Mouse (Mus musculus): ENCODE results near the gene Otud4. TPM values are rescaled to one million over a fixed set of nuclear protein-coding genes. Genes with fewer than 3 reads are reported as not detected.
"Not testable (repeated sequence)": the region's sequence is repeated elsewhere in the genome, so short reads cannot be mapped to it uniquely, and the experiment has no call there.

Otud4 gene
- total RNA-seq, 2 experiments from 2014 or later: 37.3 to 41.0 TPM

DNA sequence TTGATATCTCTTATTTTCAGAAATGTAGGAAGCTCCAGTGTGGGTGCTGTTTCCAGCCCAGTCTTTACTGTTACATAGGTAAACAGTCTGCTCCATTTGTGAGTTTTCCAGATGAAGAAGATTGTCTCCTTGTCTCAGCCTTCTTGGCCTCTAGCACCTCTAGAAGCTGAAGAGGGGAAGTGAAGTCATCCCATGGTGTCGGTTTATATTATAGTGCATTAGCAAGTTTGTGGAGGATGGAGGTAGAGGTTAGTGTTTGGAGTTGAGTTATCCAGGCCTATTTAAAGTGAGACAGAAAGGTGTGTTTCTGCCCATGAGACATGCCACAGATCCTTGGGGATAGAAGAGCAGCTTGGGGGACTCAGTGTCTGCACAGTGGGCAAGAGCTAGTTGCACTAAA, 1.7 kb downstream of the Otud4 start:
- no peak overlapping the region for H3K27ac ChIP-seq
- intact Hi-C loops (cut with DNase I): no loop called here
- DNase-seq (ENCODE audit: extremely low spot score in 1 of 2, low spot score in 2 of 2): no peak
- TF ChIP-seq CTCF (IDR thresholded peaks at IDR 0.05): no peak
- peak overlapping the region; percentile 91 for H3K4me3 ChIP-seq

DNA sequence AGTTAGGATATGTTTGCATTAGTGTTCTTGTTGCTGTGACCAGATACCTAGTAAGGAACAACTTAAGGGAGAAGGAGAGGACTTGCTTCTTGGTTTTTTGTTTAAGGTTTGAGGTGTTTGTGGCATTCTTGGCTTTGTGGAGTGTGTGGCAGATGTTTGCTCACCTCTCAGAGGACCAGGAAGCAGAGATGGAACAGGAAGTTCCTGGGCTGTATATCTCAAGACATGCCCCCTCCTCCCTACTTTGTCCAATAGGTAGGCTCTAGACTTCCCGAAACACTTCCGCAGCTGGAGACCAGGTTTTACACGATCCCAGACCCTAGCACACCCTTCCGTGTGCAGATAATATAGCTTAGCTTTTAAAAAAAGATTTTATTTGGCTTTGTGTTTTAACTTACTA, 10.2 kb downstream of the Otud4 start:
- no peak for TF ChIP-seq CTCF (IDR thresholded peaks at IDR 0.05)
- no peak for DNase-seq (ENCODE audit: extremely low spot score in 1 of 2, low spot score in 2 of 2)
- Histone ChIP-seq H3K4me3 (no peak overlapping the region), H3K27ac (no peak overlapping the region)
- intact Hi-C loops (cut with DNase I): no loop called here

DNA sequence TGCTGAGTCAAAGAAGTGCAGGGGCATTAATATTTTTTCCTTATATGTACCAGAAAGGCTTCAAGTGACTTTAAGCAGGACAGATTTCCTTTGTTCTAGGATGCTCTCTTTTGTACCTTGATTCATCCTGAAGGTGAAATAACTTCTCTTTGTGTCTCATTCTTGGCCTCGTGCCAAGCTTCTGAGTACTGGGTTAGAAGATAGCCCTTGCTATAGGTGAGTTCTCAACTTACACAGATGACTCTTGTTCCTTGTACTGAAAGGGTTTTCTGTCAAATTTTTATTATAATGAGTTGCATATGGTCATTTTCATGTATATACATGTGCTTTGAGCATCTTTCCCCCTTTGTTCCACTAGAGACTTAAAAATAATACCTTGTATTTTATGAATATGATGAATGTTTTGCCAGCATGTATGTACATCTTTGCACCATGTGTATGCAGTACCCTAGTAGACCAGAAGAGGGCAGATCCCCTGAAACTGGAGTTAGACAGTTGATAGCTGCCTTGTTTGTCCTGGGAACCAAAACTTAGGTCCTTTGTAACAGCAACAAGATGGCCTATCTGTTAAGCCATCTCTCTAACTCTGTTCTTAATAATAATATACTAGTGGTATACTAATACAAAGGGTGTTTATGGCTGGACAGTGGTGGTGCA, 10.9 kb downstream of the Otud4 start:
- TF ChIP-seq CTCF (IDR thresholded peaks at IDR 0.05): peak; percentile 59

DNA sequence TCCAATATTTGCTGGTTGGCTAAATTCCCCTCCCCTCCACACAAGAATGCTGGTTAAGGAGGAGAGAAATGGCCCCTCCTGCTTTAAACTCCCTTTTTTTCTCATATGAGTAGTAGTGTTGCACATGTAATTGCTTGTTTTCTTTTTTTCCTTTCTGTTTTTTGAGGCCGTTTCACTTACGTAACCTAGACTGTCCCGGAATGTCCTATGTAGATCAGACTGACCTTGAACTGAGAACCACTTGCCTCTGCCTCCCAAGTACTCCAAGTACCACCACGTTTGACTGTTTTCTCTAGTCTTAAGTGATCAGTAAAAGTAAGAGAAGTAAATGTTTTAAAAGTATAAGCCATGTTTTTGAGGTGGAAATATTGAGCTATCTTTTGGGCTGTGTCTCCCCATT, 14.3 kb downstream of the Otud4 start:
- no peak overlapping the region for H3K4me3 ChIP-seq
- intact Hi-C loops (cut with DNase I): no loop called here
- DNase-seq (ENCODE audit: extremely low spot score in 1 of 2, low spot score in 2 of 2): no peak
- TF ChIP-seq CTCF (IDR thresholded peaks at IDR 0.05): no peak
- no peak overlapping the region for H3K27ac ChIP-seq

More for the DNA sequence above, 10.9 kb downstream of the Otud4 start:
- no peak overlapping the region for H3K27ac ChIP-seq
- DNase-seq (ENCODE audit: extremely low spot score in 1 of 2, low spot score in 2 of 2): no peak
- intact Hi-C loops (cut with DNase I): no loop called here
- H3K4me3 ChIP-seq: no peak overlapping the region

DNA sequence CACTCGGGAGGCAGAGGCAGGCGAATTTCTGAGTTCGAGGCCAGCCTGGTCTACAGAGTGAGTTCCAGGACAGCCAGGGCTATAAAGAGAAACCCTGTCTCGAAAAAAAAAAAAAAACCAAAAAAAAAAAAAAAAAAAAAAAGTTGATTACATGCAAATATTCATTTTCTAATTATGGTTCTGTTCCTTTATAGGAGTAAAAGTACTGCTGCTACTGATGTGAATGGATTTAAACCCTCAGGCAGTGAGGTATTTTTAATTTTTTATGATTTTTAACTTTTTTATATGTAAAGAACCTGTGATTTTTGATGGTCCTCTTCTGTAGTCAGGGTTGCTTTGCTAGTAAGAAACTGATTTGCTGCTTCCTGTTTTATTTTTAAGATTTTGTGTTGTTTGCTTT, 19.3 kb downstream of the Otud4 start:
- not testable (repeated sequence) for DNase-seq (ENCODE audit: extremely low spot score in 1 of 2, low spot score in 2 of 2)

DNA sequence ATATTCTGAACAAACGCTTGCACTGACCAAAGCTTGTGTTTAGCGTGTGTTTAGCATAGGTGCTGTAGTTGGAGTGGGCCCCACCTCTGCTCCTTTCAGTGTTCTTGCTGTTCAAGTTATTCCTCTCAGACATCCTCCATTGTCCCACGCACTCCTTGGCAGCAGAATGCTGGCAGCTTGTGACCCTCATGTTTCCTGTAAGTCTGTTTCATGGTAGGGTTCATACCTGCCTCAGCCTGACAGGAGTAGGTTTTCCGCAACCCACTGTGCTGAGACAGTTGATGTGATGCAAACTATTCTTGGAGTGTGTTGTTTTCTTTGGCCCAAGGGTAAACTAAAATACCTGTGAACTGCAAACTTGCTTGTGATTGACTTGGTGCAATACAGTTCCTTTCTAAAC, 37.0 kb downstream of the Otud4 start:
- Histone ChIP-seq H3K27ac (no peak overlapping the region), H3K4me3 (no peak overlapping the region)
- intact Hi-C loops (cut with DNase I): no loop called here
- TF ChIP-seq CTCF (IDR thresholded peaks at IDR 0.05): no peak
- no peak for DNase-seq (ENCODE audit: extremely low spot score in 1 of 2, low spot score in 2 of 2)

More for the DNA sequence above, 19.3 kb downstream of the Otud4 start:
- intact Hi-C loops (cut with DNase I); H3K27ac ChIP-seq; H3K4me3 ChIP-seq: not testable (repeated sequence)

DNA sequence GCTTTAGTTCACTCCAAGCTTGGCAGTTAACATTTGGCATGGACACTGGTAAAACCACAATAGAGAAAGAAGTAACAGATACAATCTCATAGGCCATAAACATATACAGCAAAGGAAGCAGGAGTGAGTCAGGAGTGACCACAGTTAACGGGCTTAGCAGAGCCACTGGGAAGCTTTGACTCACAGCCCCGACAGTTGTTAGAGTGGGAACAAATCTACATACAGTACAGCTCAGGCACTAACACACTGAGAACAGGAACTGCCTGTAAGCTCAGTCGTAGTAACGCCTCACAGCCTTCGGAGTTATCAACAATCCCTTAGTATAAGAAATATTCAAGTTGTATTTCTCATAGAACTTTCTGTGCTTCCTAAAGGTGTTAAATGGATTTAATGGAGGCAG, 39.6 kb downstream of the Otud4 start:
- no peak for TF ChIP-seq CTCF (IDR thresholded peaks at IDR 0.05)
- Histone ChIP-seq H3K27ac (no peak overlapping the region), H3K4me3 (no peak overlapping the region)
- DNase-seq (ENCODE audit: extremely low spot score in 1 of 2, low spot score in 2 of 2): no peak
- intact Hi-C loops (cut with DNase I): no loop called here

DNA sequence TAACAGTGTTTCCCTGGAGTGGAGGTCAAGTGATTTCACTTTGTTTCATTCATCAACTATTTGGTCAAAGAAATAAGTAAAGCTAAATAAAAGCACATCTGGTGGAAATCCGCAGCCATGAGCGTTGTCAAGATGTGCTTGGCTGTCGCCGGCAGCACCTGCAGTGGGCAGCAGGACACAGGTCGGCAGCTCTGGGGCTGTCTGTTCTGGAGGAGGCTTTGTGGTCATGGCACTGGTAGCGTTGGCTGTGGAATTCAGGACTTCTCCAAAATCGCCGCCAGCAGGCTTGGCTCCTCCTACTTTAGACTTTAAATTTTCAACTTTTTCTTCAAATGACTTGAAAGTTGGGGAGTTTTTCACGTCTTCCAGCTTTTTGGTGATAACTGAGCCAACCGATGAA, 40.7 kb downstream of the Otud4 start:
- H3K27ac ChIP-seq; intact Hi-C loops (cut with DNase I); DNase-seq (ENCODE audit: extremely low spot score in 1 of 2, low spot score in 2 of 2): not testable (repeated sequence)
- peak overlapping the region; percentile 43 for H3K4me3 ChIP-seq

DNA sequence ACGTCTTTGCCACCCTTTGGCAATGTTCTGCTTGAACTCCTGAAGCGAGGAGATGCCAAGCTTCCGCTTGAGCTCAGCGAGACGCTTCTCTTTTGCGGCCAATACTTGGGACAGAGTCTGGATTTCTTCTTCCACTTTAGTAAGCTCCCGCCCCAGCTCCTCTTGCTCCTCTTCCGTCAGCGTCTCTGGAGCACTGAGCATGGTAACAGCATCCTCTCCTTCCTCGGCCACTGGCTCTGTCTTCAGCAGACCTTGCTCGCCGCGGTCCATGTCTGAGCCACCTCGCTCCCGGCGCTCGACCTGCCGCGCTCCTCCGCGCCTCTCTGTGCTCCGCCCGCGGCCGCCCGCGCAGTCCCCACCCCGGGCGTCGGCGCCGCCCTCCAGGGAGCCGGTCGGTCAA, 41.1 kb downstream of the Otud4 start:
- peak; percentile 20 to 23 for DNase-seq (ENCODE audit: extremely low spot score in 1 of 2, low spot score in 2 of 2)
- H3K4me3 ChIP-seq: peak overlapping the region; percentile 43
- H3K27ac ChIP-seq: no peak overlapping the region
- intact Hi-C loops (cut with DNase I): no loop called here
- TF ChIP-seq CTCF (IDR thresholded peaks at IDR 0.05): no peak

DNA sequence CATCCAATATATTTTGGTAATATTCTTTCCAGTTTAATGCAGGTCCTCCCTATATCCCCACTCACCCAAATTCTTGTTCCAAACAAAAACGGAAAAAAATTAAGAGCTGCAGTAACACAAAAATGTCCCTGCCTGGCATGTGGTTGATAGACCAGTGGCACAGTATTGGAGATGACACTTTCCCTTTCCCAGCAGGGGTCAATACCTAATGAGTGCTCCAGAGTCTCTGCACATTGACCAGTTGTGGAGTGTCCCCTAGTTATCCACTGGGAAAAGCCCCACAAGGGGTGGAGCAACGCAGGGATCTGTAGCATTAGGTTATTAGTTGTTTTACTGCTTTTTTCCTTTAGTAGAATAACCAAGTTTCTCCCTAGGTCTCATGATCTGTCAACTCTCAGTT, 41.5 kb downstream of the Otud4 start:
- no peak overlapping the region for H3K27ac ChIP-seq
- intact Hi-C loops (cut with DNase I): no loop called here
- no peak for DNase-seq (ENCODE audit: extremely low spot score in 1 of 2, low spot score in 2 of 2)
- peak overlapping the region; percentile 43 for H3K4me3 ChIP-seq
- TF ChIP-seq CTCF (IDR thresholded peaks at IDR 0.05): no peak

DNA sequence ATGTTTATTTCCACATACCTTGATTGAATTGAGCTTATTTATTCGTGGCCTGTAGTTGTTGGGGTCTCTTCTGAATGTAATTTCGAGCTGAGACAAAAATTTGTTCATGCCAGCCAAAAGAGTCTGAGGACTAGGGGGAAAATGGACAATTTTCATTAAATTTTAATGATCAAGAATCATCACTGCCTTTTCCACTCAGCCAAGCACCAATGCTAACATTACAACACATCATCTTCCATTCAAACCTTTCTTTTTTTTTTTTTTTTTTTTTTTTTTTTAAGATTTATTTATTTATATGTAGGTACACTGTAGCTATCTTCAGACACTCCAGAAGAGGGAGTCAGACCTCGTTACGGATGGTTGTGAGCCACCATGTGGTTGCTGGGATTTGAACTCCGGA, 46.5 kb downstream of the Otud4 start:
- not testable (repeated sequence) for H3K27ac ChIP-seq; DNase-seq (ENCODE audit: extremely low spot score in 1 of 2, low spot score in 2 of 2); H3K4me3 ChIP-seq
- intact Hi-C loops (cut with DNase I): loop anchor here (2.0 kb wide), 1 partner anchor 13 kb away; no protein-coding TSS in a partner anchor

DNA sequence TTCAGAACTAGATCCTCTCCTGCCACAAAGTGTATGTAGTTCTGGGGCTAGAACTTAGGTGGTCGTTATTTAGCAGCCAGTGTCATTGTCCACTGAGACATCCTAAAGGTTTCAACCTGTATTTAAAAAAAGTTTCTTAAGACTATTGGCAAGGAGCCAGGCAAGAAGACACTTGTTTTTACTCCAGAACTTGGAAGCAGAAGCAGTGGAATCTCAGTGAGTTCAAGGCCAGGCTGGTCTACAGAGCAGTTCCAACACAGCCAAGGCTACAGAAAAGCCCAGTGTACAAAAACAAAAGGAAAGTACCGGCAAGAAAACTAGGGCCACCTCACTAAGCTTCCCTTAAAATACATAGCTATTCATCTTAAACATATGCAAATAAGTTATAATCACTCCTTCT, 53.1 kb downstream of the Otud4 start:
- intact Hi-C loops (cut with DNase I): loop anchor here (5.0 kb wide), 1 partner anchor 1020 kb away; no protein-coding TSS in a partner anchor
- DNase-seq (ENCODE audit: extremely low spot score in 1 of 2, low spot score in 2 of 2): no peak

DNA sequence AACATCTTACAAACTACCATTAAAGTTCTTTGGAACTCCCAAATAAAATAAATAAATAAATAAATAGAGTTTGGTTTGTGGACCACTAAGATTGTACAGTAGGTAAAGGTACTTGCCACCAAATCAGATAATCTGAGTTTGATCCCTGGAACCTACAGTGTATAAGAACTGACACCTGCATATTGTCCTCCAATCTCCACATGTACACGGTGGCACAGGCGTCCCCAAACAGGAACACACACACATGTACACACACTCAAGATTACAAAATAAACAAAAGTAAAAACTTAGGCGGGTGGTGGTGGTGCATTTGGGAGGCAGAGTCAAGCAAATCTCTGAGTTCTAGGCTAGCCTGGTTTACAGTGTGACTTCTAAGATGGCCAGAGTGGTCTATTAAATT, 67.3 kb downstream of the Otud4 start:
- no peak overlapping the region for H3K4me3 ChIP-seq
- DNase-seq (ENCODE audit: extremely low spot score in 1 of 2, low spot score in 2 of 2): no peak
- H3K27ac ChIP-seq: no peak overlapping the region
- no peak for TF ChIP-seq CTCF (IDR thresholded peaks at IDR 0.05)
- intact Hi-C loops (cut with DNase I): no loop called here

More for the DNA sequence above, 53.1 kb downstream of the Otud4 start:
- Histone ChIP-seq H3K4me3 (no peak overlapping the region), H3K27ac (no peak overlapping the region)
- TF ChIP-seq CTCF (IDR thresholded peaks at IDR 0.05): no peak

Measured in left cerebral cortex, adult 2 months (tissue).